Mouse (Mus musculus): ENCODE measurements around the gene Vps29.

Vps29 gene

DNA sequence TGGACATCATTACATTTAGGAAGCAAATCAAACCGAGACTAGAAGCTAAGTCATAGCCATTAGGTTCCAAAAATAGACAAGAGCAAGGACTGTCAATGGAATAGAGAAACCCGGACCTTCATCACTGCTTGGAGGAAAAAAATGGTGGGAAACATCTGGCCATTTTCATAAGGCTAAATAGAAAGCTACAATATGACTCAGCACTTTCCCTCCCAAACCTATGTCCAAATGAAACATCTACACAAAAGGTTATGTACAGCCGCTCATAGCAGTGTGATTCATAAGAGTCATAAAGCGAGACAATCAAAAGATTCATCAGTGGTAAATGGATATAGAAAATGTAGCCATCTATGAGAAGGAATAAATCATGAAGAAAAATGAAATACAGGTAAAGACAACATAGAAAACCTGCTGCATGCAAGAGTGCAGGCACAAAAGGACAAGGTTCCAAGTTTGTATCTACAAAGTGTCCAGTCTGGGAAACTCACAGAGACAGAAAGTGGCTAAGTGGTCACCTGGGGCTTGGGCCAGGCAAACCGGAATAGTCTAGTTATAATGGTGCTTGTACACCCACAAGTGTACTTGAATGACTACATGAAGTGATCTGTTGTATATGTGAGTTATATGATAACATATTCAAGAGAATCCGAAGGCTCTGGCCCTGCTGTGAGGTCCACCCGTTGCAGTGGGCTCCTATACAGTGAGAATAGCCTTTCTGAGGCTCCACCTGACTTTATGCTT lies 17.4 kb upstream of the Vps29 start:
- no peak for DNase-seq (ENCODE audit: low spot score)

DNA sequence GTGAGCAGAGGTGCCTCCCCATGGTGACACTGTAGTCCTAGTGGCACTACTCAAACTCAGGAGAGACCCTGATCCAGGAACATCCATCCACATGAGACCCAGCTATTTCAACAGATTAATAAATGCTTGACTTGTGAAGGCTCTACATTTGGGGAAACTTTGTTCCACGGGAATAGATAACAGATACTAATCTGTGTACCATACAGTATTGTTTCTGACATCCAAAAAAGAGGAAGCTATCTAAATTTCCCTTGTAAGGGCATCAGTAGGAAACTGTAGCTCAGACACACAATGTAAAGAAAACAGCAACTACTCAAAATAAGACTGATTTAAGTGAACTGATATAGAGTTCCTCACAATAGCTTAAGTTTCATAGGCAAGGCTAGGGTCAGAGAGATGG lies 11.3 kb upstream of the Vps29 start:
- DNase-seq (ENCODE audit: low spot score): no peak

DNA sequence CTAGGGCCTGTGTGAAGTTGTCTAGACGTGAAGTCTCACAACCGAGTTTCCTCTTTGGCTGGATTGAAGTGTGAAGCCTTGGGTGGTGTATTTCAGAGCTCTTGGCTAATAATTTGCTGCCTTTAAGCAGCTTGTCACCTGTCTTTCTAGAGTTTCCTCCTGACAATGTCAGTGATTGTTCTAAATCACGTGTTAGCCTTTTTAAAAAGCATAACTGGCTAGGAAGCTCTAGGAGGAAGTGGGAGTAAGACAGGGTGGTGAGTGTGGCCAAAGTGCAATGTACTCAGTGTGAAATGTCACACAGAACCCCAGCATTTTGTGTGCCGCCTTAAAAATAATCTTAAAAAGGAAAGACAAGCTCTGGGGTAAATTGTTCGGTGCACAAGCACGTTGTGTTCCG lies 10.4 kb upstream of the Vps29 start:
- DNase-seq (ENCODE audit: low spot score): no peak

DNA sequence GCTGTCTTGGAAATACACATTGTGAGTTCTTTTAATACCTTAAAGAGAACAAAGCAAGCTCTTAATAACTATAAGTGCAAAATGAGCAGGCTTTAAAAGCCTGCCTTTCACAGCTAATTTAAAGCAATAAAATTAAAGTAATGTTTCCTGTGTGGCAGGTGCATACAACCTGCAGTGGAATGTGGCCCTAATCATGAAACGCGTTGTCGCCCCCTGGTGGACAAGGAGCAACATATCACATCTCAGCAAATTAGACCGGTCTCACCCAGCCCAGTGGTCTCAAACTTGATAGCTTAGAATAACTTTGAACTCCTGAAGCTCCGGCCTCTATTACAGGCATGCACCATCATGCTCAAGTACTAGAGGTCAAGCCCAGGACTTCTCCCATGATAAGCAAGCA lies 9.9 kb upstream of the Vps29 start:
- peak; percentile 73 for DNase-seq (ENCODE audit: low spot score)

DNA sequence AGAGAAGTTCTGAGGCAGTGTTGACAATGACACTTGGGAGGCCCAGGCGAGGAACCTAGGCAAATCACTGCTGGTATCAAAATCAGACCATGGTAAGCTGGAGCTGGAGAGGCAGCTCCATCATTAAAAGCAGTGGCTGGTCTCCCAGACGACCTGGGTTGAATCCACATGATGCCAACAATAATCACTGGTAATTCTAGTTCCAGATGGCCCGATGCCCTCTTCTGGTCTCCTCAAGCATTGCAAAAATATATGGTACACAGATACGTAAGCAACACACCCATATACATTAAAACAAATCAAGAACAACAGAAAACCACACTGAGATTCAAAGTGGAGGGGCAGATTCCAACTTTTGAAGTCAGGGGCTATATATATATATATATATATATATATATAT lies 8.4 kb upstream of the Vps29 start:
- DNase-seq (ENCODE audit: low spot score): no peak

DNA sequence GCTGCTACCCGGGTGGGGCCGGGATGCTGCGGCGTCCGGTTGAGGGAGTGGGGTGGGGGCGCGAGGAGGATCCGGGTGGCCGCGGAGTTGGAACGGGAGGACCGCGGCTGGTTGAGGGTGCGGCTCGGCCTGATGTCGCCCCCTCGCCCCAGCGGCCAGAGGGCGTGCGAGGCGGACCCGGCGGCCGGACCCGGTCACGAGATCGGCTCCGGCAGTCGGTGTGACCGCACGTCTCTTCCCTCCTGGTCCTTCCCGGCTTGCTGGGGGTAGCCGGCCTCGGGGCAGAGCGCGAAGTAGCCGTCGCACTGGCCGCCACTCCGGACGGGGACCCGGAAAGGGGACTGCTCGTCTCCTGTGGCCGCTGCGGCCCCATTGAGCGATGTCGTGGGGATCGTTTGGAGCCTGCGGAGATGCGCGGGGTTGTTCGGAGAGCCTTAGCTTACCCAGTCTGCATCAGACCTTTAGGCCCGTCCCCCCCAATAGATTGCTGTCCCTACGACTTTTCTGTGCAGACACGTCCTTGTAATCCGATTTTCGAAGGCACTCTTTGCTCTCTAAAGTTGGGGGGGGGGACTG lies 411 bp downstream of the Vps29 start:
- no peak for DNase-seq (ENCODE audit: low spot score)

DNA sequence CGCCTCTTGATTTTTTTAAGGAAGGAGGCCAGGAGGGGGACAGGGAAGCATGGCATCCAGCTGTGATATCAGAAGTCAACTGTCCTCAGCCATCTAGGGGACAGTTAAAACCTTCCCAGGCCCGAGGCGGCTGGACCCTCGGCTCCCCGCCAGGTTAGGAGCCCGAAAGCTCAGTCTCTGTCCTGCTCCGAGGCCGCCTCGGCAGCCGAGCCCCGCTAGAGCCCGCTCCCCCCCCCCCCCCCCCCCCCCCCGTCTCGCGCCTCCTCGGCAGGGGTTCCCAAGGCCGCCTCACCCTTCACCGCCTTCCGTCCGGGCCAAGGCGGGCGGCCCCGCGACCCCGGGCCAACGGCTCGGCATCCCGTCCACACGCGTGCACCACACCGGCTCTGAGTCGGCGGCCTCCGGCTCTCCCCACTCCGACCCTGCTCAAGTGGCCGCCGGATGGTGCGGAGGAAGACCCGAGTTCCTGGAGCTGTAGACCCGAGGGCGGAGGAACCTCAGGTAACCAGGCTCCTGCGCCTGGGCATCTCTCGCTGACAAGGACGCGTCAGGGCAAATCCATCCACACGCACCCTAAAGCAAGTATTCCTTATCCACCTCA lies 17.5 kb downstream of the Vps29 start, which contains the start of gene Gpn3:
Gene Gpn3, plus strand, starts transcription at position 286 of the 601 bp plus-strand sequence.
- peak; percentile 24 for DNase-seq (ENCODE audit: low spot score)

DNA sequence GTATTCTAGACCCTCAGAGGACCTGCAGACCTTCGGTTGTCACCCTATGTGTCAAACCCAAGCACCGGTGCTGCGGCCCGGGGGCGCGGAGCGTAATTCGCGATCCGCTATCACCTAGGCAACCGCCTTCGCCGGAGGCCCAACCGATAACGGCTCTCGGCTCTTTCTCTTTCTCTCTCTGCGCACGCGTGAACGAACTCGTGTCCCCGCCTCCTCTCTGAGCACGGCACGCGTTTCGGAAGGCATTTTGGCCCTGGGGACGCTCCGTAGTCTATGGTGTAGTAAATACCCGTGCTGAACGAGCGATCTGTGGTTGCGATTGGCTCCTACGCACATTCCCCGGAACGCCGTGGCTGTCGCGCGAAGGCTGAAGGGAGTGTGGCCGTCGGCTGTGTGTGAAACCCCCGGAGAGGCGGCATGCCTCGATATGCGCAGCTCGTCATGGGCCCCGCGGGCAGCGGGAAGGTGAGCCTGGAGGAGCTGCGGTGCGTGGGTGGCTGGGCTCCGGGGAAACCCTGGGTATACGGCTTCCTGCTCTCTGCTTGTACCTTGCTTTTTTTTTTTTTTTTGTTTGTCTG lies 18.1 kb downstream of the Vps29 start, which contains the start of gene Fam216a:
Gene Fam216a, minus strand, starts transcription at position 173 of the 578 bp plus-strand sequence.
- peak; percentile 99 for DNase-seq (ENCODE audit: low spot score)

DNA sequence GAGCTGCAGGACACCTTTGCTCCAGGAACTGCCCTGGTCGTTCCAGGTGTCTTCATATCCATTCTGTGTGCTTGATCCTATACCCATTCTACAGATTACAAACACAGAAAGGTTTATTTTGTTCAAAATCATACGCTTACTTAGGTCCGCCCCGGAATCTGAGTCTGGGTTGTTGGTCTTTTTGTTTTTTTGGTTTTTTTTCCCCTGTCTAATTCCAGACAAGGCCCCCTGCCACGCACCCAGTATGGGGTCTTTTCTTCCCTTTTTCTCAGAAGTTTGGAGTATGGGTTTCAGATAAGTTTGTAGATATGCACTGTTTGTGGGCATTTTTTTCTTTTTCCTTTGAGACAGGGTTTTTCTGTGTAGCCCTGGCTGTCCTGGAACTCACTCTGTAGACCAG lies 18.7 kb downstream of the Vps29 start:
- DNase-seq (ENCODE audit: low spot score): no peak

DNA sequence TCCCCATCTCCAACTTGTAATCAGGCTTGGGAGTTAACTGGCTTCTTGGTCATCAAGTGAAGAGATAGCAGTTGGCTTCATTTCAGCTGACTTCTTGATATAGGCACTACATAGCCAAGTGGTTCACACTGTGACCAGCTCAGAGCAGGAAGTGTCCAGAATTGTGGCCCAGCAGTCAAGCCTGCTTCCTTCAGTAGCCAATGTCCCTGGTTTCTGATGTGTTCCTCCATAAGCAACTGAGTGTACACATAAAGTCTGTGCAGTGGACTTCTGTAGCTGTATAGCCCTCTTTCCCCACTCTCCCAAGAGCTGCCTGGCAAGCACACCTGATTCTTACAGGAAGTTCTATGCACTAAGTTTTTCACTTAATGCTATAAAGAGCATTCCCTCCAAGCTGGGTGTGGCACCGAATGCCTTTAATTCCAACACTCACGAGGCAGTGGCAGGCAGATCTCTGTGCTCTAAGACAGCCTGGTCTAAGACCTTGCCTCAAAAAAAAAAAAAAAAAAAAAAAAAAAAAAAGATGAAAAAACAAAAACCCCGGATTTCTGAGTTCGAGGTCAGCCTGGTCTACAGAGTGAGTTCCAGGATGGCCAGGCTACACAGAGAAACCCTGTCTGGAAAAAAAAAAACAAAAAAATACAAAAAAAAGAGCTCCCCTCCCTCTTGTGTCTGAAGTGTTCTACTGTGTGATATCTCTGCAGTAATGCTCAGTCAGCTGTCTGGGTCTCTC lies 23.1 kb downstream of the Vps29 start:
- no peak for DNase-seq (ENCODE audit: low spot score)

DNA sequence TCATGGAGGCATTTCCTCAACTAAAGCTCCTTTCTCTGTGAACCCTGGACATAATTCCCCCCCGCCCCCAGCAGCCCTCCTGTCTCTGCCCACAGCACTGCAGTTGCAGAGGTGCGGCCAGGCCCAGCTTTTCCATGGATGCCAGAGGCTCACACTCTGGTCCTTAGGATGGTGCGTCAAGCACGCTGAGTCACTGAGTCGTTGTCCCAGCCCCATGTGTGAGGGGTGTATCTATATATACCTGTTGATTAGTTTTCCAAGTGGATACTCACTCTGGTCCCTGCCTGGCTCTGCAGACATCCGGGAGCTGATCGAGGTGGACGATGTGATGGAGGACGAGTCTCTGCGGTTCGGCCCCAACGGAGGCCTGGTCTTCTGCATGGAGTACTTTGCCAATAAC lies 24.0 kb downstream of the Vps29 start:
- no peak for DNase-seq (ENCODE audit: low spot score)

DNA sequence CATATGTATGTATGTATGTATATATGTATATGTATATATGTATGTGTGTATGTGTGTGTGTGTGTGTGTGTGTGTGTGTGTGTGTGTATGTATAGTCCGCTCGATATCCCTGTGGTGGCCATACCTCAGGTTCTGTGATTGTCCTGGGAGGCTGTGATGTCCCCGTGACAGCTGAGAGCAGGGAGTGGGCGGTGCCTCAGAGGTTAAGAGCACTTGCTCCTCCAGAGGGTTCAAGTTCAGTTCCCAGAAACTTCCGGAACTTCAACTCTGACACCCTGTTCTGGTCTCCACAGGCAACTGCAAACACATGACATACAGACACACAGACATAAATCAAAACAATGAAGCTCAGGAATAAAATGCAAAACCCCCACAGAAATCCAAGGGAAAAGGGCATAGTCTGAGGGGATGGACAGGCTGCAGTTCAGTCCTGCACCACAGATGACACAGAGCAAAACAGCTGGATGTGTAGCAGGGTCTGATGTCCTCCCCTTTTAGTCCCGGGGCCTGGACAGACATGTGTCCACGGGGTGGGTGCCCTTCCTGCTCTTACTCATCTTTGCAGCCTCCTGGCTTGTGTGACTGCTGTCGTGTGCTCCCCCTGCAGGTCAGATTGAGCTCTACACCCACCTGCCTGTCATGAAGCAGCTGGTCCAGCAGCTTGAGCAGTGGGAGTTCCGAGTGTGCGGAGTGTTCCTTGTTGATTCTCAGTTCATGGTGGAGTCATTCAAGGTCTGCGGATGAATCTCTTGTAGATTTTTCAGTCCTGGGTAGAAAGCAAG lies 25.4 kb downstream of the Vps29 start:
- peak; percentile 70 for DNase-seq (ENCODE audit: low spot score)

DNA sequence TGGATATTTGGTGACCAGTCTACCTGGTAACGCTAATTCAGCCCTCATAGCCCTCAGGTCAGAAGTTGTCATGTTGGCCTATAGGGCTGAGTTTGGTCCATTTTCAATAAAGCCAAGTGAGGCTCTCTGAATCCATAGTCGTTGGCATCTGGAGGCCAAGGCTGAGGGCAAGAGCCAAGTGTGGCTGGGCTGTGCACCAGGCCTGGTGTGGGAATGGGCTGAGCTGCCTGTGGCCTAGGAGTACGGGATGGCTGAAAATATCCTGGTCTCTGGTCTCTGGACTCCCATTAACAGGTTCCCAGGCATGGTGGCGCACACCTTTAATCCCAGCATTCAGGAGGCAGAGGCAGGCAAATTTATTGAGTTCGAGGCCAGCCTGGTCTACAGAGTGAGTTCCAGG lies 35.8 kb downstream of the Vps29 start:
- no peak for DNase-seq (ENCODE audit: low spot score)

DNA sequence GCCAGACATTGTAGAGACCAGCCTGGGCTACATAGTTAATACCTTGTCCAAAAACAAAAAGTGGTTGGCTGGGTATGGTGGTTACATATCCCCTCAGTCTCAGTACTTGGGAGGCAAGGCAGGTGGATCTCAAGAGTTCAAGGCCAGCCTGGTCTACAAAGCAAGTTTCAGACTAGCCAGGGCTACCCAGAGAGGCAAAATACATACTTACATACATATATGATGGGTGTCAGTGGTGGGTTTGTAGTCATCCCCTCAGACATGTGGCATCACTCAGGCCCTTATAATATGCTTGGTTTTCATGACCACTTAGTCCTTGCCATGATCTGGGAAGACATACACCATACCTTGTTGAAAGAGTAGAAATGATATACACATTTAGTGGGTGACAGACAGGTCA lies 36.5 kb downstream of the Vps29 start:
- no peak for DNase-seq (ENCODE audit: low spot score)

DNA sequence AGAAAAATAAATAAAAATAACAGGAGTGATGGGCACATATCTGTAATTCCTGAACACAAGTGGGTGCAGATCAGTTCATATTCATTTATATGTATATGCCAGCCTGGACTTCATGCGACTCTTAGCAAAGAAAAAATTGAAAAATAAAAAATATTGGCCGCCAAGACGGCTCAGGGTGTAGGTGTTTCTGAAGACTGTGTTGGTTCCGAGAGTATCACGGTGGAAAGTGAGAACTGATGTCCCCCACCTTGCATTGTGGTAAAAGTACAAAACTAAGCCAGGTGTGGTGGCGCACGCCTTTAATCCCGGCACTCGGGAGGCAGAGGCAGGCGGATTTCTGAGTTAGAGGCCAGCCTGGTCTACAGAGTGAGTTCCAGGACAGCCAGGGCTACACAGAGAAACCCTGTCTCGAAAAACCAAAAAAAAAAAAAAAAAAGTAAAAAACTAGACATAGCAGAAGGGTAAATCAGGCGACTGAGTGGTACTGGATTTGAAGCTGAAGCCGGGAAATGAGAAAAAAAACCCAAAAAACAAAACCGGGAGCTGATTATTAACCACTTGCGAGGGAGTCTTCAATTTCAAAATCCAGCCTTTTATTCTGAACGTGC lies 37.1 kb downstream of the Vps29 start:
- DNase-seq (ENCODE audit: low spot score): no peak

DNA sequence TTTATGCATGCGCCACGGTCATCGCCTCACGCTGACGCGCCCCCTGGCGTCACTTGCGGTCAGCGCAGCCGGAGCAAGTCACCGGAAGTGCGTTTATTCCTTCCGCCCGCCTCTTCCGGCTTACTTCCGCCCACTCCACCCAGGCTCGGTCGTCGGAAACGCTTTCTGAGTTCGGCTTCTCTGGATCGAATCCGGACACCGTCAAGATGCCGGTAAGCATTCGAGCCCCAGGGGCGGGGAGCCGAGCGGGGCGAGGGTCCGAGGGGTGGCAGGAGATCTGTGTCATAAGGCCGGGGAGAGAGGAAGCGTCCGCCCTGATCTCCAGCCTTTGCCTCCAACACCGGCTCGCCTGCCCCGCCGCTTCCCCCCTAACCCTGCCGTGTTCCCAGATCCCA lies 37.6 kb downstream of the Vps29 start, which contains the start of gene Arpc3:
Gene Arpc3, plus strand, starts transcription at position 93 of the 395 bp plus-strand sequence.
- peak; percentile 92 for DNase-seq (ENCODE audit: low spot score)

DNA sequence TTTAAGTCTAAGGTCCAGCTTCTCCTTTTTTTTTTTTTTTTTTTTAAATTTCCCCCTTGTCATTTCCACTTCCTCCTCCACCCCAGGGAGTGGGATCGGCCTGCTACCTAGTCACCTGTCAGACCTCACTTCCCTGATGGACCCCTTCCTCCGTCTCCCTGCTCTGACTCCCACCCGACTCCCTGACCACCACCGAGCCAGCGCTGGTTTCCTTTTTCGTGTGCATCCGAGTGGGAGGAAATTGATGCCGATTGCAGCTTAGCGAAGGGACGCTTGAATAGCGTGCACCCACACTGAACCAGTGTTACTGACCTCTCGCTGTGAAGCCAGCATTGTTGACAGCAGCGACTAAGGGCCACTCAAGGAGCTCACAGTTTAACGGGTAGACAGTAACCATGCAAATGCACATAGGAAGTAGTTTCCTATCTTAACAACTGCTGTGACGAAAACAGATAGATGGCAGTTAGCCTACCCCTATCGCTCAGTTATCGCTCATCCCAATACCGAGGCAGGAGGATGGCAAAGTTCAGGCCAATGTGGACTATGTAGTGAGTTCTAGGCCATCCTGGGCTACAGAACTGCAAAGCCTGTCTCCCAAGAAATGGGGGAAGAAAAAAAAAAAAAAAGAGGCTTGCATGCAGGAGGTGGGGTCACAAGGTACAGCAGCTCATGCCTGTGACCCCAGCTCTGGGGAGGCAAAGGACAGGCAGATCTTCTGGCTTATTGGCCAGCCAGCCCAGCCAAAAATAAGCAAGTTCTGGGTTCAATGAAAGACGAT lies 38.2 kb downstream of the Vps29 start:
- no peak for DNase-seq (ENCODE audit: low spot score)

DNA sequence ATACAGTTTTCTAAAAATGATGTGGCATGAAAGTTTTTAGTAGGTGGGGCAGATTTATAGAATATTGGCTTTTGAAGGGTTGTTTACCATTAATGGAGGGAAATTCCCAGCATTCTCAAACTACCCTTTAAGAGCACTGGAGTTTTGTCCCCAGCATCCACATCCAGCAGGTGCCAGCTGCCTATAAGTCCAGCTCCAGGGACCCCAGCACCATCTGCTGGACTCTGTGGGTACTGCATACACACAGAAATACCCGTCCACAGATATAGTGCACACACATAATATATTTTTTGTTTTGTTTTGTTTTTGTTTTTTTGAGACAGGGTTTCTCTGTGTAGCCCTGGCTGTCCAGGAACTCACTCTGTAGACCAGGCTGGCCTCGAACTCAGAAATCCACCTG lies 39.7 kb downstream of the Vps29 start:
- DNase-seq (ENCODE audit: low spot score): peak; percentile 76

DNA sequence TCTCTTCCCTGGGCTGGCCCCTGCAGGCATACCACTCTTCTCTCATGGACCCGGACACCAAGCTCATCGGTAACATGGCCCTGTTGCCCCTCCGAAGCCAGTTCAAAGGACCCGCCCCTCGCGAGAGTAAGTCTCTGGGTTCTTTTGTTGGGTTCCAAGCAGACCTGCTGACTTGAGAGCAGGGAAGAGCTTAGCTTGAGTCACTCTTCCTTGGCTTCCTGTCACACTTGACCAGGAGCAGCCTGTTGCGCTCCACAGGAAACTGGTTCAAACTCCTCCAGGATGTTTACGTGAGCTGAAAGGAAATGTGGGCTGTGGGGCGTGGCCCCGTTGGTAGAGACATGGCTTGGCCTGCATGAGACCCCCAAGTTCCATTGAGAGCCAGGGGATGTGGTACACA lies 42.6 kb downstream of the Vps29 start:
- DNase-seq (ENCODE audit: low spot score): no peak

DNA sequence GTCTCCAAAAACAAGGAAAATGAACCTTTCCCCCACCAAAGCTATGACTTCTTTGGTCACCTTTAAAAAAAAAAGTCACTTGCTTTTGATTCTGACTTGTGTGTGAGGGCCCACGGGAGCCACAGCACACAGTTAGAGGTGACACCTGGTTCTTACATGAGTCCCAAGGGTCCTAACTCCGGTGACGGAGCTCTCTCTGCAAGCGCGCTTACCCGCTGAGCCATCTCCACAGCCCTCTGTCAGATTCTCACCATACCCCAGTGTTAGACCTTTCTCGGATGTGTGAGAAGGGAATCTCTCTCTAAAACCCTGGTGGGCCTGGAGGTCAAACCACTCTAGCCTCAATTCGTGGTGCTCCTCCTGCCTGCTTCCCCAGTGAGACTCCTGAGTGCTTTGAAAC lies 43.3 kb downstream of the Vps29 start:
- DNase-seq (ENCODE audit: low spot score): no peak

Measured in urinary bladder, postnatal 14 days (tissue).